Mouse (Mus musculus) left cerebral cortex, postnatal 4 days (tissue): ENCODE results near the gene Serpinb1b. TPM values are rescaled to one million over a fixed set of nuclear protein-coding genes. Genes with fewer than 3 reads are reported as not detected.
"Not testable (repeated sequence)": the region's sequence is repeated elsewhere in the genome, so short reads cannot be mapped to it uniquely, and the experiment has no call there.

ENCODE experiments used
- DNase-seq: peaks from one replicate; pipeline ENCODE4 v3.0.0-alpha.2; 2022
- intact Hi-C: fragments of 180-260 bp; cut with DNase I; formaldehyde crosslinking; loops from one replicate; pipeline ENCODE4 v1.15.1; 2025
- total RNA-seq, 2 experiments: library from RNA; stranded (reverse); gene quantifications; 2 replicates each; pipeline ENCODE4 v1.2.3; 2021

Gene Serpinb1b
- under 1 TPM; 0.34 to 0.52 TPM for total RNA-seq

GRCm38 (mm10) chr13:33078056-33078705 lies at the start of gene Serpinb1b:
Gene Serpinb1b, plus strand, starts transcription at chr13:33078575.
- no peak for DNase-seq

GRCm38 (mm10) chr13:33029478-33029877 lies 48.9 kb upstream of the Serpinb1b start:
- intact Hi-C loops, DNase-seq: not testable (repeated sequence)

More at GRCm38 (mm10) chr13:33078056-33078705, at the start of gene Serpinb1b:
- intact Hi-C loops = no loop called here

- intact Hi-C loops = no loop called here
- DNase-seq = no peak
These were observed 48.1 kb upstream of the Serpinb1b start for GRCm38 (mm10) chr13:33030281-33030680.

- no peak for DNase-seq
- intact Hi-C loops = no loop called here
These were observed 42.9 kb upstream of the Serpinb1b start for GRCm38 (mm10) chr13:33035506-33035905.

GRCm38 (mm10) chr13:33043542-33043941 lies 34.8 kb upstream of the Serpinb1b start:
- no peak for DNase-seq
- intact Hi-C loops = no loop called here

- DNase-seq = no peak
- intact Hi-C loops = no loop called here
These were observed 31.1 kb upstream of the Serpinb1b start for GRCm38 (mm10) chr13:33047234-33047633.

- no peak for DNase-seq
These were observed 30.2 kb upstream of the Serpinb1b start for GRCm38 (mm10) chr13:33048187-33048586.

GRCm38 (mm10) chr13:33051697-33052096 lies 26.7 kb upstream of the Serpinb1b start:
- intact Hi-C loops = no loop called here

More at GRCm38 (mm10) chr13:33048187-33048586, 30.2 kb upstream of the Serpinb1b start:
- intact Hi-C loops = no loop called here

GRCm38 (mm10) chr13:33063048-33063447 lies 15.3 kb upstream of the Serpinb1b start:
- no peak for DNase-seq
- intact Hi-C loops = no loop called here

More at GRCm38 (mm10) chr13:33051697-33052096, 26.7 kb upstream of the Serpinb1b start:
- no peak for DNase-seq

- DNase-seq = no peak
- intact Hi-C loops = no loop called here
These were observed 10.9 kb upstream of the Serpinb1b start for GRCm38 (mm10) chr13:33067387-33067977.

GRCm38 (mm10) chr13:33068164-33068563 lies 10.2 kb upstream of the Serpinb1b start:
- no peak for DNase-seq
- intact Hi-C loops = no loop called here

GRCm38 (mm10) chr13:33071776-33072175 lies 6.6 kb upstream of the Serpinb1b start:
- no peak for DNase-seq
- intact Hi-C loops = no loop called here

- intact Hi-C loops = no loop called here
- peak; percentile 17 for DNase-seq
These were observed 4.3 kb upstream of the Serpinb1b start for GRCm38 (mm10) chr13:33074029-33074428.

- intact Hi-C loops = no loop called here
- no peak for DNase-seq
These were observed 2.1 kb upstream of the Serpinb1b start for GRCm38 (mm10) chr13:33076247-33076646.

GRCm38 (mm10) chr13:33077026-33077685 lies 1.2 kb upstream of the Serpinb1b start:
- DNase-seq = no peak
- intact Hi-C loops = no loop called here

GRCm38 (mm10) chr13:33079391-33079790 lies 1.0 kb downstream of the Serpinb1b start:
- DNase-seq = peak; percentile 12
- intact Hi-C loops = no loop called here

- intact Hi-C loops = loop anchor here (5.0 kb wide), 1 partner anchor 178 kb away; no protein-coding TSS in a partner anchor
These were observed 2.0 kb downstream of the Serpinb1b start for GRCm38 (mm10) chr13:33080356-33080755.

GRCm38 (mm10) chr13:33083834-33084233 lies 5.5 kb downstream of the Serpinb1b start:
- no peak for DNase-seq
- intact Hi-C loops = loop anchor here (5.0 kb wide), 1 partner anchor 182 kb away; no protein-coding TSS in a partner anchor

More at GRCm38 (mm10) chr13:33080356-33080755, 2.0 kb downstream of the Serpinb1b start:
- DNase-seq = peak; percentile 54

- intact Hi-C loops = loop anchor here (5.0 kb wide), 1 partner anchor 183 kb away; no protein-coding TSS in a partner anchor
- peak; percentile 67 for DNase-seq
These were observed 6.8 kb downstream of the Serpinb1b start for GRCm38 (mm10) chr13:33084975-33085694.

- DNase-seq = peak; percentile 70
- intact Hi-C loops = no loop called here
These were observed 7.5 kb downstream of the Serpinb1b start for GRCm38 (mm10) chr13:33085695-33086432.
